Mouse (Mus musculus) liver, embryonic 16.5 days (tissue): ENCODE data around the gene Smoc2. TPM values are rescaled to one million over a fixed set of nuclear protein-coding genes. Genes with fewer than 3 reads are reported as not detected.

ENCODE experiments used
- ATAC-seq: fragments of 200-750 bp; cut with Nextera tagmentation; 2 replicates; pipeline ENCODE4 v1.8.0; 2017; ENCODE audit warnings: low read depth, mild to moderate bottlenecking, moderate number of reproducible peaks, moderate library complexity
- H3K27ac ChIP-seq: fragments of 300-500 bp; sonication (generic); 2 replicates; pipeline ENCODE4 v1.5.1; 2014; ENCODE audit warnings: mild to moderate bottlenecking, low read length
- H3K27me3 ChIP-seq: fragments of 300-500 bp; sonication (generic); 2 replicates; pipeline ENCODE4 v1.6.1; 2014; ENCODE audit warnings: low read depth, low read length, mixed read lengths; ENCODE audit not compliant: control insufficient read depth, insufficient read depth
- H3K36me3 ChIP-seq: fragments of 300-500 bp; sonication (generic); 2 replicates; pipeline ENCODE4 v1.6.1; 2014; ENCODE audit warnings: mild to moderate bottlenecking; ENCODE audit not compliant: control insufficient read depth, insufficient read depth
- H3K4me1 ChIP-seq: fragments of 300-500 bp; sonication (generic); 2 replicates; pipeline ENCODE4 v1.6.1; 2014; ENCODE audit warnings: low read depth, low read length, mixed read lengths; ENCODE audit not compliant: control insufficient read depth
- H3K4me2 ChIP-seq: fragments of 300-500 bp; sonication (generic); 2 replicates; pipeline ENCODE4 v1.6.1; 2014; ENCODE audit warnings: low read depth, low read length, mixed read lengths
- H3K4me3 ChIP-seq: fragments of 300-500 bp; sonication (generic); 2 replicates; pipeline ENCODE4 v1.5.1; 2014; ENCODE audit warnings: low read depth, mild to moderate bottlenecking, low read length
- H3K9ac ChIP-seq: fragments of 300-500 bp; sonication (generic); 2 replicates; pipeline ENCODE4 v1.6.1; 2014; ENCODE audit warnings: low read depth, low read length
- H3K9me3 ChIP-seq: fragments of 300-500 bp; sonication (generic); replicated peaks from 2 replicates; pipeline ENCODE4 v1.6.1; 2016; ENCODE audit warnings: low read length; ENCODE audit not compliant: control insufficient read depth
- WGBS: fragments of 180-500 bp; shearing (Covaris S2); extraction: QIAGEN DNeasy Blood & Tissue Kit; methylation state at CpG from one replicate; pipeline ENCODE4 v1.1.7; 2014; ENCODE audit not compliant: insufficient replicate concordance; 5-methylcytosine and 5-hydroxymethylcytosine counted together
- polyA plus RNA-seq: library from polyadenylated mRNA; unstranded; fragments of >200 nt; fragmentation: Nextera tagmentation; extraction: Ambion mirVana; gene quantifications from 2 replicates; pipeline ENCODE4 v1.2.1, GENCODE M21; 2015

Gene Smoc2
- polyA plus RNA-seq, 1 experiment from 2014 or later = 7.8 TPM

DNA sequence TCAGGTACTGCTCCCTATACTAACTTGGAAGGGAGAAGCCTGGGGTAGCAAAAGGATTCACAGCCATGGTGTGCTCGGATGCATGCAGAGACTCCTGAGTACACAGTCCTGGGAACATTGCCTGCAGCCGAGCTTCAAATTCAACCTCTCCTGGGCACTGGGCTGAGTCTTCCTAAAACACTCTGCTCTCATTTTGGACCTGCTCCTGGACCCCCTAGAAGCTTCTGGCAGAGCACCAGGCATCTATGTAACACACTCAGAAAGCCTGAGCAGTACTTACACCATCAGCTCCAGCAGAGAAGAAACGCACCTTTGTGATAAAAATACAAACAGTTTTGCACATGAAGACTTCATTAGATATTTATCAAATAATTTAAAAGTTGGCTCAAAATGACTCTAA lies 18.3 kb upstream of the Smoc2 start:
- Histone ChIP-seq H3K27ac (no peak overlapping the region), H3K9ac (no peak overlapping the region), H3K4me3 (no peak overlapping the region), H3K9me3 (no peaks in the 10 kb centered on the region), H3K27me3 (no peaks in the 10 kb centered on the region; the same call in 1 of the 2 replicates), H3K4me2 (no peak overlapping the region), H3K4me1 (no peaks in the 10 kb centered on the region; the same call in 1 of the 2 replicates), H3K36me3 (no peaks in the 10 kb centered on the region)
- no peak for ATAC-seq
- 52% methylated on average over 3 of the region's 3 CpGs for WGBS

DNA sequence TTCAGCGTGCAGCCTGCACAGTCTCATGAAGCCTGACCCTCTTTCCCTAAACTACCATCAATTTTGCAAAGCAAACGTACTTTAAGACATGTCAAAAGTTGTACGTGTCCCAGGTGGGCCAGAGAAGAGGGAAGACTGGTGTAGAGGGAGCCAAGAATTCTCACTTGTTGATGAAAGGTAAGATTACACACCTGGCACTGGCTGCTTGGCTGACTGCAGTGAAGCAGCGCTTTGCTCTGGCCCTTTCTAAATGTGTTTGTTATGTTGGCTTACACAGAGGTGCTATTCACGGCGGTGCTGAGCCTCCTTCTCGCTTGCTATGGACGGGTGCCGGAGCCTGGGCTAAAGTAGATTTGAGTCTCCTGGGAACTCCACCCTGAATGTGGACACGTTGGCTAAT lies 17.1 kb upstream of the Smoc2 start:
- Histone ChIP-seq H3K4me3 (no peak overlapping the region), H3K36me3 (no peaks in the 10 kb centered on the region), H3K9me3 (no peaks in the 10 kb centered on the region), H3K27me3 (no peaks in the 10 kb centered on the region; the same call in 1 of the 2 replicates), H3K4me2 (no peak overlapping the region), H3K9ac (no peak overlapping the region), H3K4me1 (no peaks in the 10 kb centered on the region; the same call in 1 of the 2 replicates), H3K27ac (no peak overlapping the region)
- WGBS = 63% methylated on average over 10 of the region's 10 CpGs
- no peak for ATAC-seq

DNA sequence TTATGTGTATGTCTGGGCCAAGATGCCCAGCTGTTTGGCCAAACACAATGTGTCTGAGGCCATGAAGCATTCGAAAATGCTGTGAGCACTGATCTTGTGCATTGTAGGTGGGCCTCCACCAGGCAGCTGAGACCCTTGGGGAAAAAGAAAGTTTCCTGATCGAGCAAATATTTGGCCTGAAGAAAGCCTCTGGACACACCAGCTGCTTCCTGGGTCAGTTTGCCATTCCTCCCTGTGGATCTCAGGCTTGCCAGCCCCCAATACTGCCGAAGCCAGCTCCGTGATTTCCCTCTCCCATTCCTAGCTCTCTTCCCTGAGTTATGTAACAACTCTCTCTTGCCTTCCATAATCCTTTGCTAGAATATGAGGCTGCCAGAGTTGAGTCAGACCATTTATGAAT lies 11.3 kb upstream of the Smoc2 start:
- 50% methylated on average over 4 of the region's 4 CpGs for WGBS
- no peaks in the 10 kb centered on the region for H3K36me3 ChIP-seq
- no peaks in the 10 kb centered on the region for H3K27me3 ChIP-seq
- H3K4me2 ChIP-seq = no peak overlapping the region
- H3K9ac ChIP-seq = no peak overlapping the region
- no peaks in the 10 kb centered on the region for H3K4me1 ChIP-seq
- no peaks in the 10 kb centered on the region for H3K9me3 ChIP-seq
- no peak overlapping the region for H3K4me3 ChIP-seq
- ATAC-seq = no peak
- no peak overlapping the region for H3K27ac ChIP-seq

DNA sequence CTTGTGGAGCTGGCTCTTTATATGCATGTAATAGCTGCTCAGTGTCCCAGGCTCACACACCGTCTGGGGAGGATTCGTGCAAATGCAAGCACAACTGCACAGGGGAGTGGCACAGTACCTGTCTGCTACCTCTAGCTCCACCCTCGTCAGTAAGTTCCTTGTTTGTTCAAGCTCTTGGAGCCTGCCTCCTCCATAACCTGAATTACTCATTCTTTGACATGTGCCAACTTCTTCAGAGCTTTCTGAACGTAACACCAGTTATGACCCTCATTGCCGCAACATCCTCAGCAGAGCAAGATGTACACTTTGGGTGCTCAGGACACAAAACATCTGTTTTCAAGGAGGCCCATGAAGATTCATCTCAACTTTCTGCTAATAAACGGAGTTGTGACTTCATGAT lies 5.9 kb upstream of the Smoc2 start:
- 62% methylated on average over 6 of the region's 6 CpGs for WGBS
- H3K9ac ChIP-seq = no peak overlapping the region
- ATAC-seq = no peak

DNA sequence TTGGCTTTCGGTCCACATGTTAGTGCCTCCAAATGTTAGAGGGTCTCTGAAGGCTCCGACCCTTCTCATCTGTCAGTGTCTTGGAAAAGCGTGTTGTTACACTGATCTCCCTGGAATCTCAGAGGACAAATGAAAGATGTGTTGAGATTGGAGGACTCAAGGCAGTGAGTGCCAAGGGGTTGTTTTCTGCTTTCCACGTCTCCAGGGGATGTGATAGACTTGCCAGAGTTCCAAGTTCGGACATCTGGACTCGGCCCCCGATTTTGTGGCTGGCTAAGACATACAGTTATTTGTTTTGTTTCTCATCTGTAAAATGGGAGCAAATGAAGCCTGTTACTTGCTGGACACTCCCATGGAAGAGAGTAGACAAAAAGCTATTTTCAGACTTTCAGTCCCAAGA lies 2.0 kb upstream of the Smoc2 start:
- ATAC-seq = no peak
- H3K27me3 ChIP-seq = peaks cover 45% of the 10 kb centered on the region
- 66% methylated on average over 7 of the region's 7 CpGs for WGBS

More for the DNA sequence above, 5.9 kb upstream of the Smoc2 start:
- Histone ChIP-seq H3K4me2 (no peak overlapping the region), H3K9me3 (no peaks in the 10 kb centered on the region), H3K27ac (no peak overlapping the region), H3K36me3 (no peaks in the 10 kb centered on the region), H3K4me3 (no peak overlapping the region), H3K27me3 (peaks cover 11% of the 10 kb centered on the region), H3K4me1 (no peaks in the 10 kb centered on the region)

DNA sequence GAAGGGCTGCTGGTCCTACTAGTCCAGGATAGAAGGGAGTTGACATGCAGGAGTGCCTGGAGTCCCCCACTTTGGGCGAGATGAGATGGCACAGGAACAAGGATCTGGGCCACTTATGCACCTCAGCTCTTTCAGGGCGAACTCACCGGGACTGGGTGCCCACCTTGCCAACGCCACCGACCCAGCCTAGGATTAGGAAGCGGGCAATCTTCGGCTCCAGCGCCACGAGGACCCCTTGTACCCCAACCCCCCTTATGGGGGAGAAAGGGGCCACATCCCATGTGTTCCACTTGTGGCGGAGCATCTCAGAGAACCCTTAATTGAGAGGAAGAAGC lies 627 bp downstream of the Smoc2 start:
- H3K4me3 ChIP-seq = peak overlapping the region; percentile 31; the same call in 1 of the 2 replicates
- H3K36me3 ChIP-seq = no peaks in the 10 kb centered on the region
- WGBS = 3% methylated on average over 10 of the region's 10 CpGs
- H3K9me3 ChIP-seq = no peaks in the 10 kb centered on the region
- no peaks in the 10 kb centered on the region; the same call in 1 of the 2 replicates for H3K4me1 ChIP-seq
- peak overlapping the region; percentile 30; the same call in 1 of the 2 replicates for H3K4me2 ChIP-seq
- no peak overlapping the region for H3K9ac ChIP-seq
- no peak for ATAC-seq
- no peak overlapping the region for H3K27ac ChIP-seq
- H3K27me3 ChIP-seq = peaks cover 50% of the 10 kb centered on the region

More for the DNA sequence above, 2.0 kb upstream of the Smoc2 start:
- Histone ChIP-seq H3K4me1 (no peaks in the 10 kb centered on the region; the same call in 1 of the 2 replicates), H3K36me3 (no peaks in the 10 kb centered on the region), H3K4me2 (no peak overlapping the region), H3K9ac (no peak overlapping the region), H3K4me3 (no peak overlapping the region), H3K9me3 (no peaks in the 10 kb centered on the region), H3K27ac (no peak overlapping the region)

DNA sequence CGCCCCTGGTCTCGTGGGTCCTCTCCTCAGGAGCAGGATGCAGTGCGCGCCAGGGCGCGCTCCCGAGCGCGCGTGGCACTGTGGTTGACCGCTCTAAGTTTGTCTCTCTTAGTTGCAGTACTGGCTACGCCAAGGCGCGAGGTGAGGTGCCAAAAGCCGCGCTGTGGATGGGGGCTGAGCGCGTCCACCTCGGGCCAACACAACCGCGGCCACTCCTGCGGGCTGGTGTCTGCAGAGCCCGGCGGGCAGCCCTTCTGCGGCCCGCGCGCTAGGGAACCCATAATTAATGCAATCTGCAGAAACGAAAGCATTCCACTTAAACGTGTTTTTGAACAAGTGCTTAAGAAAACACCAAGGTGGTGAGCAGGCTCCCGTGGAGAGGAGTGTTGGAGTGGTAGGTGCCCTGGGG lies 1.1 kb downstream of the Smoc2 start:
- no peaks in the 10 kb centered on the region for H3K9me3 ChIP-seq
- H3K9ac ChIP-seq = no peak overlapping the region
- ATAC-seq = no peak
- H3K27ac ChIP-seq = no peak overlapping the region
- peak overlapping the region; percentile 14; the same call in 1 of the 2 replicates for H3K4me3 ChIP-seq
- under 1% methylated on average over 31 of the region's 31 CpGs for WGBS
- H3K4me2 ChIP-seq = no peak overlapping the region
- H3K4me1 ChIP-seq = no peaks in the 10 kb centered on the region; the same call in 1 of the 2 replicates
- H3K36me3 ChIP-seq = no peaks in the 10 kb centered on the region
- H3K27me3 ChIP-seq = peaks cover 50% of the 10 kb centered on the region

DNA sequence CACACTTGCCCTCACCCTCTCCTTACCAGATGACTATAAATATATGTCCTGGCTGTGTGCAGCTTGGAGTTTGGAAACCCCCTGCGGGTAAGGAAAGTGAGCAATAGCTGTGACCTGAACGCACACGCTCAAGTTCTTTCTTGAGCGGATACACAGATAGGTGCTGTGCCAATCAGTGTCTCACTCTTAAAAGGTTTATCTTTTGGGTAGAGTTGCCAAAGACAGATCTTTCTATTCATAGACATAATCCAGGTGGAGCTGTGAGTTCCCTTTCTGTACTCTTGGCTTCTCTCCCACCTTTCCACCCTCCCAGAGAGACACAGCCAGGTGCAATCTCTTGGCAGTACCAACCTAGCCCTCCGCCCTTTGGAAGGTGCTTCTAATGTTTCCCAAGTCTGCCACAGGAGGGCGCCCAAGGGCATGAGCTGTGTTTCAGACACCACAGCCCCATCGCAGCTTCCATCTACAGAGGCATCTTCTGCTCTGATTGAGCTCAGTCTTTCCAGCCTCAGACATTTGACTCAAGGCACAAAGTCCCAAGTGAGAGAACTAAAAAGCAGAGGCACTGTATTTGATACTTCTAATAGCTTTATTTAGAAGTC lies 8.8 kb downstream of the Smoc2 start:
- no peak for ATAC-seq

DNA sequence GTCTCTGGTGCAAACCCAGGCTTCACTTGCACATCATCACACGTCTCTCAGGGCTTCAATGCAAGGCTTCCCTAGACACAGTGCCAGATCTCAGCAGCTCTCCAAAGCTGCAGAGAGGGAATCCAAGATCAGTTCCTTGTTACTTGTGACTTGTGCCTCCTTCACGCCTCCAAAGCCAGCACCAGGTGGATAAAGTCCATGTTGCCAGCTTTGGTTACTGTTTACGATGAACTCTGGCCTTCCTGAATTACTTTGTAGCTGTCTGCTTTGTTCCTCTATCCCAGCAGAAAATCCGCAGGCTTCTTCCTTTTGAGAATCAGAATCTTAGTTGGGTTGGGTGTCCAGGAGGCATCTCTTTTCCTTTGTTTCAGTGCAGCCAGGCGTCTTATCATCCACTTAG lies 14.3 kb downstream of the Smoc2 start:
- Histone ChIP-seq H3K4me2 (no peak overlapping the region), H3K9me3 (no peaks in the 10 kb centered on the region), H3K27ac (no peak overlapping the region), H3K4me3 (no peak overlapping the region), H3K27me3 (no peaks in the 10 kb centered on the region), H3K36me3 (no peaks in the 10 kb centered on the region), H3K9ac (no peak overlapping the region), H3K4me1 (no peaks in the 10 kb centered on the region)
- no peak for ATAC-seq
- 40% methylated on average over 5 of the region's 5 CpGs for WGBS

More for the DNA sequence above, 8.8 kb downstream of the Smoc2 start:
- no peak overlapping the region for H3K27ac ChIP-seq
- no peaks in the 10 kb centered on the region for H3K9me3 ChIP-seq
- WGBS = 40% methylated on average over 7 of the region's 7 CpGs
- no peaks in the 10 kb centered on the region for H3K27me3 ChIP-seq
- H3K4me1 ChIP-seq = no peaks in the 10 kb centered on the region
- no peak overlapping the region for H3K4me3 ChIP-seq
- H3K36me3 ChIP-seq = no peaks in the 10 kb centered on the region
- no peak overlapping the region for H3K9ac ChIP-seq
- H3K4me2 ChIP-seq = no peak overlapping the region
